Mouse (Mus musculus) heart, adult 8-10 months (tissue): ENCODE measurements around the gene Cdkal1. TPM values are rescaled to one million over a fixed set of nuclear protein-coding genes. Genes with fewer than 3 reads are reported as not detected.
A peak's percentile ranks its signal among the peaks of the same experiment; 100 is the strongest.

ENCODE experiments used
- DNase-seq: peaks from one replicate; pipeline ENCODE4 v3.0.0; 2022; ENCODE audit warnings: low spot score
- total RNA-seq, 4 experiments: library from RNA; stranded (reverse); gene quantifications; 2 replicates each; pipeline ENCODE4 v1.2.4; 2022

Gene Cdkal1
- total RNA-seq, 4 experiments from 2014 or later = 27.5 to 31.3 (median 30.8) TPM

DNA sequence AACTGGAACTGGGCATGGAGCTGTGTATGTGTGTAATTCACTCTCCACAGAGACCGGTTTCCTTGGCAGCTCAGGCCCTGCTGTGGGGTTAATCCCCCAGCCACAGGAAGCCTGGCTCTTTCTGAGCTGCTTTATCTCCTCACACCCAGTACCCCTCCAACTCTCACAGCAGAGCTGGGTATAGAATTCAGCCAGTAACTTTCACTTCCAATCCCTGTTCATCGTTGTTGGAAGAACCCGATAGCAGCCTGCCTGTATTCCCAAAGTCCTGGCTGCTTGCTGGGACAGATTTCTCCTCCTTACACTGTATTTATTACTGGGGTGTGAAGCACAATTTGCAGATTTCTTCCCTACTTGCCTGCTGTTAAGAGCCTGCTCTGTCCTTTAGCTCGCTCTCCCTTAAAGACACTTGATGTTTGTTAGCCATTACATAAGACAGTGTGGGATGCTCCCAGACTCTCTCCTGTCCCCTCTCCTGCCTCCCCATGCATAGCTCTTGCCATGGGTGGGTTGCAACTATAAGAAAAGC lies 581.7 kb downstream of the Cdkal1 start:
- DNase-seq = no peak

DNA sequence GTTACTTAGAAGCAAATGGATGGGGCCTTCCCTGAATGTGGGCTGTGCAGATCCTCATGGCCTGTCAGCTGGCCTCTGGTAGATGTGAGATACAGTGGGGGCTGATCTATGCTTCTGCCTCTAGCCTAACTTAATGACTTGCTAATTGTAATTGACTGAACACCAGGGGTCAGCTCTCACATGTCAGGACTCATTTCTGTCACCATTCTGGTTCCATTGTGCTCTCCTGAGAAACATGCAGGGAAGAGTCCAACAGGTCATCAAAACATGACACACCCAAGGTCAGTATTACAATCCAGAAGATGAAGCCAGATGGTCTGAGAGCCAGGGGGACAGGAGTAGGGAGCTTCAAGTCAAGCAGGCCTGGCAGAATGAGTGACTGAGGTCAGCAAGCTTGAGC lies 584.0 kb downstream of the Cdkal1 start:
- DNase-seq = no peak

DNA sequence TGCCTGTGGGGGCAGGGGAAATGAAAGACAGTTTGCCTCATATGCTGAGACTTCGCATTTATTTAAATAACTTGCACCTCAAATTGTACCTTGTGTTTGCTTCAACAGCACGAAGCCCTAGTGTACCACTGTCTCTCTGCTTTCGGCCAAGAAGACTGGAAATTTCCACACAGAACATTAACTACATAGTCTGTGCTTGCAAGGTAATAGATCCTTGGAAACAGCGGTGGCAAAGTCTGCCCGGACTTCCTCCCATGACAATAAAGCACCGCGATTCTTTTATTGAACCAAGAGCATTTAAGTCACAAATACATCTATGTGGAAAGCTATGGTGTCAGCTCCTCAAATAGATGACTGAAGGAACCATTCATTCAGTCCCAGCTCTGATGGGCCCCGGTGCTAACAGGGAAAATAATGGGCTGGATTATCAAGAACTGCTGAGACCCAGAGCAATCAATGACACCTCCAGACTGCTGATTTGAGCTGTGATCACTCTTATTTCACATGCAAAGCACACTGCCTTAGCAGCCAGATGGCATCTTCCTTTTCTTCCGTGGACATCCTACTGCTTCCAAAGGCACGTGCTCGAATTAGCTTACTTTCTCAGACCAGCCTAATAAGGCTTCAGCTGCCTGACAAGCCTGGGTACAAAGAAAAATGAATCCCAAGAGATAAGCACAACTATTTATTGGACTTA lies 591.3 kb downstream of the Cdkal1 start:
- DNase-seq = no peak

DNA sequence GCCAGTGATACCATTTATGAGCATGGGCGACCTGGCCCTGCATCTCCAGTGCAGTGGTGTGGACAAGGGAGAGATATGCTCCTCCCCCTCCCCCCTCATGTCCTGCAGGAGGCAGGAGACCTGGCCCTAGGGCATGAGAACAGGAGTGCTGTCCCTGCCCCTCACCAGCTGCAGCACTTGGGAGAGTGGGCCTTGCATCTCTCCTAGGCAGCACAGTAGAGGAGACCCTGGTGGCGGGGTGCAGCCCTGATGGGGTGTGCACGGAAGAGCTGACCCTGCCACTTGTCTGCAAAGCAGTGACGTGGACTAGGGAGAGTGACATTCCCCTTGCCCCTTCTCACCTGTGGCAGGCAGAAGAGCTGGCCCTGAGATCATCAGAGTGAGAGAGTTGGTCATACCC lies 593.3 kb downstream of the Cdkal1 start:
- no peak for DNase-seq

DNA sequence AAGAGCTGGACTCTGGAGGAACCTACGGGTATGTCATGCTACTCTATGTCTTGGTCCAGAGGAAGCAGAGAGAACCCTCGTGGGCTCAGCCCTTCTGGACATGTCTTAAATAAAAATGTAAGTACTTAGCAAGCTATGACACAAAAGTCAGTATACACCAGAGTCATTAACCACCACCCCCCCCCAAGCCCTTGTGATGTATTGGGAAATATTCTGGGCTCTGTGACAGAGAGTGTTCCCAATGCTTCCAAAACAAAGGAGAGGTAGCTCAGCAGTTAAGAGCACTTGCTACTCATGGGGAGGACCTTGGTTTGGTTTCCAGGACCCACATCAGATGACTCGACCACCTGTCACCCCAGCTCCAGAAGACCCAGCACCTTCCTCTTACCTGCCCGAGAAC lies 606.9 kb downstream of the Cdkal1 start:
- DNase-seq = no peak

DNA sequence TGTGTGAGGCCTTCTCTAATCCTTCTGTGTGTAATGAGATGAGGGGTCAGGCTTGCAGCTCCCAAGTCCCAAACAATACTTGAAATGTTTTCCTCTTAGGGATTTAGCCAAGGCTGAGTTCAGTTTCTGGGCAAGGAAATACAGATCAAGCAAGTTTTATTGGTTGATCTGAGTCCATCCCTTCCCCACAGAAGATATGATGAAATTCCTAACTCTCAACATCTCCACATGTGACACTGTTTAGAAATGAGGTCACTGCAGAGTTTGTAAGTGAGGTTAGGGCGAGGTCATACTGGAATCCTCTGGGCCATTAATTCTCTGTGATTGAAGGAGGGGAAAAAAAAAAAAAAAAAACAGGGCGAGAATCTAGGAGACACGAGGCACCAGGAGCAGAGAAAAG lies 607.7 kb downstream of the Cdkal1 start:
- peak; percentile 25 for DNase-seq

DNA sequence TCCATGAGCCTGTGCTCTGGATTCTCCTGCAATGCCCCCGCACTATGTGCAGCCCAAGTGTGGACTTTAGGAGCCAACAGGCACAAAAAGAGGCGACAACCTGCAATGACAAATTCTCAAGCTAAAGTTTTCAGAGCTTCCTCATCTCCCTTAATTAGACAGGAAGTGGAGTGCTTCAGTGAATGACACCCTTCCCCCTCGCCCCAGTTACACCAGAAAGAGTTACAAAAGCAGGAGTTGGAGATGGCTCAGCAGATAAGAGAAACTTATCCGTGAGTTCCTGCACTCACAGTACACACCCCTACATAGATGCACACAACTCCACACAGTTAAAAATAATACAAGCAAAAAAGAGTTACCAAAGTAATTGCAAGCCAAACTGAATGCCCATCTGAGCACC lies 620.4 kb downstream of the Cdkal1 start:
- no peak for DNase-seq

DNA sequence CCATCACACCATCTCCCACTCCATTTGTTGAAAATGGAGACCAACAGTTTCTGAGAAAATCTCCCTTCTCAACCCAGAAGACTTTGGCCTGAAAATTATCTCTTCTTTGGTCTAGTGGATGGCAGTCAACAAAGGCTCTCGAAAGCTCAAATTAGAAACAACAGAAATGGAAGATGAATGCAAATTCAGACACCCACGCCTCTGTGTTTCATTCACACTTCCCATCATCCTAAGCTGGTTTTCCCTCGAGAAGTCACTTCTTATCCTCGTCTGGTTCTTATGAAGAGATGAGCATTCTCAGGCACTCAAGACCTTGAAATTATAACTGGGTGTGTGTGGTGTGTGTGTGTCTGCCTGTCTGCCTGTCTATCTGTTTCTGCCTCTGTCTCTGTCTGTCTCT lies 621.0 kb downstream of the Cdkal1 start:
- DNase-seq = no peak

DNA sequence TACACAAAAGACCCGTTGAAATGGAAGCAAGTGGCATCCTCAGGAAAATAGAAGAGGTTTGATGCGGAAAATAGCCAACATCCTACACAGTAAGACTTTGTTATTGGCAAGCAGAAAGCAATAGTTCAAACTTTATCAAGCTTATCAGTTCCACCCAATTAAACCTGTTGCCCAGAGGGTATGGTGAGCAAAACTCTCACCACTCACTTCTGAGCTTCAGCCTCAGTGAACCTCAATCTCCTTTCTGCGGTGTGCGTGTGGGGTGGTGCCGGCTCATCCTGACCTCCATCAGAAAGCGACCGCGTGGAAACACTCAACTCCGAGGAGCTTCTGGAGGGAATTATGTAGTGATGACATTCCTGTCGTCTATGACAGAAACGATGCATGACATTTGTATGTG lies 621.5 kb downstream of the Cdkal1 start:
- DNase-seq = no peak

DNA sequence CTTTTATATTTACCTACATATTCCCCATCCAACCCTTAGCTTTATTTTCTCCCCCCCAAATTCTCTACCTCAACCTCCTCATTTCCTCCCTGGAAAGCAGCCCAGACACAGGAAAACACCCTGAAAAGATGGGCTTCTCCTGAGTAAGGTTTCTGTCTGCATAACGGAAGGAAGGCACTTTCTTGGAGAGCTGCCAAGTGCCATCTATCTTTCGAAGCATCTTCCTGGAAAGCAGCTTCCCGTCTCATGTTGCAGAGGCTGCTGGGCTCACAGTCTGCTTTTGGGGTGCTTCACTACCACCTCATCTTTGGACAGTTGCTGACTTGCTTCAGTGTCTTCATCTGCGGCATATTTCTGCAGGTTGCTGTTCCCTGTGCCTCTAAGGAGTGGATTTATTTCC lies 622.8 kb downstream of the Cdkal1 start:
- DNase-seq = no peak

DNA sequence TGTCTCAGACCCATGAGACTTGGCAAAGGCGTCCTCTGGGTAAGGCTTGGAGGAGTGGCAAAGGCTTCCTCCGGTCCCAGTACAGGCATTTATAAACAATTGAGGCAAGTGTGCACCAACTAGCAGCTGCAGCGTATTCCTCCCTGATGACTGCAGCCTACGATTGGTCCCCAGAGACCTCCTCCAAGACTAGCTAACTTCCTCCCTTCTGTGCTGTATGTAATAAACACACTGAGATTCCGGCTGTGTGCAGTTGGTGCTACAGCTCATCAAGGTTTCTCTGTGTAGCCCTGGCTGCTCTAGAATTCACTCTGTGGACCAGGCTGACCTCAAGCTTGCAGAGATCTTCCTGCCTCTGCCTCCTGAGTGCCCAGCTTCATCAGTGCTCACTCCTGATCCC lies 630.7 kb downstream of the Cdkal1 start:
- no peak for DNase-seq

DNA sequence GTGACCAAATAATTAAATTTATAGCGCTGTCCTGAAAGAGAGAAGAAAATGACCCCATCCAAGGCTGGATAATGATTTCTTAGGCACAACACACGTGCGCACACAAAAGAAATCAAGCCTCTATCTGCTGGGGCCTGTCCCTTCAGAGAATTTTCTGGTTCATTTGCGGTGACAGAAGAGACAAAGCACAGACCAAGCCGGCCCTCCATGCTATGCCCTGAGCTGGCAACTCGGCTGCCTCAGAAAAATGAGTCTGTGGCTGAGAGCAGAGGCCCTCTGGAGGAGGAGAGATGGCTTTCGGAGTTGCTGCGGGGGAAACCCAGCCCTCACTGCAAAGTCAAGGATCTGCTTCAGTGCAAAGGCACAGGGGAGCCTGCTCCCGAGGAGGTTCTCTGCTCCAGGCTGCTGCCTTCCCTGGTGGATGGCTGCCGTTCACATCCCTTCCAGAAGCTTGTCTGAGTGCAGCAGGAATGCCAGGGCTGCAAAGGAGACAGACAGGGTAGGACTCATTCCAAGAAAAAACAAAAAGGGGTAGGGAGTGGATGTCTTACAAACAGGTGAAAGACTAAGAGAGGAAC lies 633.1 kb downstream of the Cdkal1 start:
- DNase-seq = no peak

DNA sequence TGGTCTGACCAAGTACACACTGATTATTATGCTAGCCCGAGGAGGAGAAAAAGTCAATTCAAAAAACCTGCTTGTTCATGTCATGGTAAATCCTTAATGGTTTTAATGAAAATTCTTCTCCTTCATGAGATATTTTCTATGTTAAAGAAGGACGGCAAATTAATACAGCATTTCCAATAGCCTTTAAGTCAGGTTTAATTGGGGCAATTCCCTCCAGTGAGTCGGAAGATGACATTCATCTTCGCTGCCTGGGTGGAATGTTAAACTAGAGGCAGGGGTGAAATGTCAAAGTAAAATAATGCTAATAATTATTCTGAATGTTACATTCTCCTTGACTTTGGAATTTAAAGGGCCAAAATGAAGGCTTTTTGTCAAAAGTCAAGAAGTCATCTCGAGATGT lies 633.8 kb downstream of the Cdkal1 start:
- DNase-seq = no peak

DNA sequence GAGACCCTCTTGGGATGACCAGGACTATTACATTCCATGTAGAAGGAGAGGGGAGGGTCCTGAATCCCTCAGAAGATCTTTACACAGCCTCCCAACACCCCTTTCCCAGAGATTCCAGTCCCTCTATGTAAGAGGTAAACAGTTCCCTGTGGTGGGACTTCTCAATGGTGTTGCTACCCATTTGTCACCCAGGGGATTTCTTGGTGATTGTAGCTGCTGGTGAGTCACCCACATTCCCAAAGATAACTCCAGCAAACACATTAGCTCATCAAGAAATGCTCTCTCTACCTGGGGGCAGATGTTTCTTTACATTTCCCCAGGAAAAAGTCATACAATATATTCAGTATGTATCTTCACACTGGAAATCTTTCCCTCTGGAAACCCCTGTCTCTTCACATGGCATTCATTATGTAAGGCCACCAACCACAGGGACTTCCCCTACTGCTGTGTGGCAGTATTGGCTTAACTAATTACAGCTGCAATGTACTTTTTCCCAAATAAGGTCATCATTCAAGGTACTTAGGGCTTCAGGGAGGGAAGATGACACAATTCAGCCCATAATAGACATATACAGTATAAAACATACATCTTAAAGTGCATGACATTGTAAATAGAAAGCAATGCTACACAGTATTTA lies 636.8 kb downstream of the Cdkal1 start:
- no peak for DNase-seq

DNA sequence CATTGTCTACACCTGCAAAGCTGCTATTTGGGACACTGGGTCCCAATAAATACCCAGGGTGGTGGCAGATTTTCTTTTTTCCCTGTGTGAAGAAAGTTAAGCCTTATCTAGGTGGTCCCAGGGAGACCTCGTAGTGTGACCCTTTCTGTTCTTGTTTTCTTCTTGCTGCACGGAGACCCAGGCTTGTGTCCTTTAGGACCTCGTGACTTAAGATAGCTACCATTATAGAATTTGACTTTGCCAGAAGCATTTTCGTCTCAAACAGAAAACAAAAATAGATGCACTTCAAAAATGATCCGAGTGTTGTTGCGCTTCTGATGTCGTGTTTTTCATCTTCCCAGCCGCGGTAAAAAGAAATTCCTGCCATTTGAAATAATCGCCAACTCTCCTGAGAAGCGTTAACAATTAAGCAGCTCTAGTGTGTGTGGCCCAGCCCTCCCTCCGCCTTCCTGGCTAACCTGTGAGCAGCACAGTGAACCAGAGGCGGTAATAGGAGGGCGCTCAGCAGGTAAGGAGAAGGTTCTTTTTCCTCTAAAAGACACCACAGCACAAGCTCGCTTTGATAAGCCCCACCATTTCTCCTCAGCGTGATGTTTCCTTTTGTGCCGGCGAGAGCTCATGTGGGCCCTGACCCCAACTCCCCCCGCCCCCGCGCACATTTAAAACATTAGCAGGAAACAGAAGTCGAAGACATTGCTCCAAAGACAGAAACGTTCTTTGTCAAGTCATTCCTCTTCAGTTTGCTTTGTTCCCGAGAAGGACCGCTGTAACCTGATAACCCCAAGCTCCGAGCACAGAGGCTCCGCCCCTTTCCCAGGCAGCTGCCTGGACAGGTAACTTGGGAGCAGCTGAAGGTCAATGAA lies 645.1 kb downstream of the Cdkal1 start:
- DNase-seq = no peak

DNA sequence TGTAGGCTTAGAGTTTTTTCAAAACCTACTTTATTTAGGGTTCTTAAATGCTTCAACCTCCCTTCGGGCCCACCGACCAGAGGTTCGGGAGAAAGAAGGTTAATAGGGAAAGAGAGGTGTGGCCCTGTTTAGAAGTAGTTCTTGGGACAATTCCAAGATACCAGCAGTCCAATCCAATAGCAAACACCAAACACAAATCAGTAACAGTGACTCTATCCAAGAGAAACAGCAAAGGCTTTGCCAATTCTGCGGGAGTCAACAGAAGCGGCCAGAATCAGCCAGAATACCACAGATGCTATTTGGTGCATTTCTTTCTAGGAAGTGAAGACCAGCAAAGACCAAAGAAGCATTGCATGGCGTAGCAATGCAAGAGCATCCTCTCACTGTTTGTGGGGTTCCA lies 646.7 kb downstream of the Cdkal1 start:
- peak; percentile 39 for DNase-seq

DNA sequence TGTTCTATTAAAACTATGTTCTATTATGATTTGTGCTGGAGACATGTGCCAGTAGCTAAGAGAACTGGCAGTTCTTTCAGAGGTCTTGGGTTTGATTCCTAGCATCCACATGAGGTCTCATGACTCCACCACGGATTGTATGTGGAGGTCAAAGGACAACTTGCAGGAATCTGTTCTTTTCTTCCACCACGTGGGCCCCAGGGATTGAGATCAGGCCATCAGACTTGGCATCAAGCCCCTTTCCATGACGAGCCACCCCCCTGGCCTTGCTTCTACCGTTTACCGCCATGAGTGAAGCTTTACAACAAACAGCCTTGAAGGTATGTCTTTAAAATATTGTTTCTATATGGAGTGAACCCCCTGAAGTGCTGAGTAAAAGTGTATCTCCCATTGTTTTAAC lies 651.6 kb downstream of the Cdkal1 start:
- no peak for DNase-seq

DNA sequence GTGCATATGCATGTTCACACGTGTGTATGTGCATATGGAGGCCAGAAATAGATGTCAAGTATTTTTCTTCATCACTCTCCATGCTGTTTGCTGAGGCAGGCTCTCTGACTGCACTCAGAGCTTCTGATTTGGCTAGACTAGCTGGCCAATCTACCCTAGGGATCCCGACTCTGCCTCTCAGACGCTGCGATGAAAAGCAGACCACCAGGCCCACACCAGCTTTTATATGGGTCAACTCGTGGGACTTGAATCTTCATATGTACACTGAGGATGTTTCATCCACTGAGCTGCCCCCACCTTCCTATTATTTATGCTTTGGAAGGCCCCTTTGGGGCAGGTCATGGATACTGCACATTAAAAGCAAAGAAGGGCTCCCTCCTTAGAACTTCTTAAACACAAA lies 652.0 kb downstream of the Cdkal1 start:
- no peak for DNase-seq

DNA sequence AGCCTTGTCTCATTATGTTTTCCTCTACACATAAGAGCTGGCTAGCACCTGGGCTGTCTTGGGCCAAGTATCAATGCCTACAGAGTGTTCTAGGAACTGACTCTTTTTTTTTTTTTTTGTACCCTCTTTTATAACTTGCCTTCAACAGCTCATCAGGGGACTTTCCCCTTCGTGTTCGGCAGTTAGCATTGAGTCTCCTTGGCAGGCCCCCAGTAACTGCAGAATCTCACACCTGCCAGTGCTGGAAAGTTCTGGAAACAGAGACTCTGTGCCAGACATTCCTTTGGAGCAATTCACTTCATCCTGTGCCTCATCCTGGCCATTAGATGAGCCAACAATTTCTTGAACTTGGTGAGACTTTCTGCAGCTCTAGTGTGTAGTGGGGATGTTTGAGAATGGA lies 652.9 kb downstream of the Cdkal1 start:
- peak; percentile 87 for DNase-seq

DNA sequence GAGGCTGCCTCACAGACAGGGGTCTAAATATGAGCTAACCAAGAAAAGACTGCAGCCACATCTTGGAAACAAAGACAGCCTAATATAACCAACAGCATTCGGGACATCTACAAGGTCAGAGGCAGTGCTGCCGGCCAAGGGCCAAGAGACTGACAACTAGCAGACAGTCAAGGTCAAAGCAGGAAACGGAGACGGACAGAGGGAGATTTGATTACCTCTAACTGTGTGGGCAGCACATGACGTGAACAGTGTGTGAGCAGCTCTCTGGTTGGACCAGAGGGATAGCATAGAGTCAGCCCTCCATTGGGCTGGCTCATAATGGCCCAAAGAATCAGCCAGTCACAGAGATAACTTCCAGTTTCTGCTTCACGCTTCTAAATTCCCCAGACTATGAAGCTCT lies 655.8 kb downstream of the Cdkal1 start:
- DNase-seq = peak; percentile 73

DNA sequence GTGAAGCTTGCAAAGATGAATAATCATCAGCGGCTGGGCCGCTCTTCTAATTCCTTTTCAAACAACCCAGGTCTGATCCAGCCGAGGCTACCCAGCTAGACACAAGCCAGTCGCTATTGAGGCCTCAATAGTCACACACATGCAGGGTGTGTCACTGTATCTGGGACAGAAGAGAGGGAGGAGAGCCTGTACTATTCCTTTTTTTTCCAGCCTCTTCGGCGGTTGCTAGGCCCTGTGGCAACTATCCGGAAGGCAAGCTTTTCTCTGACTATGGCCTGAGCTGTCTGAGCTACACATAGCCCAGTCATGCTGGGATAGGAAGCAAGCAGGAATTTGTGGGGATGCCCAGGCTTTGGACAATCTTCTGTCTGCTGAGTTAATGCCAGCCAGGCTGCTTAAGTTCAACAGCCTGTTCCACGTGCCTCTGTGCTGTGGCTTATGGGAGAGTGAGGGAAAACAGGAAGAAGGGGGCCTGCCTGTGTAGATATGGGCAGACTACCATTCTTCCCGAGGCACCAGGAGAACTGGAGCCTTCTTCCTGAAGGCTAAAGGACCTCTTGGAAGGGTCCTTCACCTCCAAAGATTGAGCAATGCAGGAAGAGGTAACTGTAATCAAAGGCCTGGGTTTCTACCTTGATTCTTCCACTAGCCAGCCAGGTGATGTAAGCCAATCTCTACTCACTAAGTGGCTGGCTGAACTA lies 658.5 kb downstream of the Cdkal1 start:
- no peak for DNase-seq

DNA sequence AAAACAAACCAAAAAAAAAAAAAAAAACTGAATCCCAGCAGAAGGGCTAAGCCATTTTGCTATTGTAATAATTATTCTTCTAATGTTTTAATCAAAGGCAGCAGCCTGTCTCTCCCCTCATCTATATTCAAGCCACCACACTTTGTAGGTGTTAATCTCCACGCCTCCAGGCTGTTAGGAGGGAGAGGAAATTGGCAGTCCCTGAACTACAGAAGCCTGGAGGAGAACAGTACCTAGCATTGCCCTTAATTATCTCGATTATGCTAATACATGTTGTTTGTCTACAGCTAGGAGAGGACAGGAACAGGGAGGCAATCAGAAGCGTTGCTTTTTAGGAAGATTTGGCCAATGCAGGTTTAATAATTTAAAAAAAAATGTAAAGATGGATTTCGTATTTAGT lies 659.8 kb downstream of the Cdkal1 start:
- no peak for DNase-seq
